Mouse (Mus musculus): ENCODE data around the gene Cmtm6. TPM values are rescaled to one million over a fixed set of nuclear protein-coding genes. Genes with fewer than 3 reads are reported as not detected.
A peak's percentile ranks its signal among the peaks of the same experiment; 100 is the strongest.

The Cmtm6 gene
- total RNA-seq, 2 experiments from 2014 or later = 22.9 to 23.7 TPM

DNA sequence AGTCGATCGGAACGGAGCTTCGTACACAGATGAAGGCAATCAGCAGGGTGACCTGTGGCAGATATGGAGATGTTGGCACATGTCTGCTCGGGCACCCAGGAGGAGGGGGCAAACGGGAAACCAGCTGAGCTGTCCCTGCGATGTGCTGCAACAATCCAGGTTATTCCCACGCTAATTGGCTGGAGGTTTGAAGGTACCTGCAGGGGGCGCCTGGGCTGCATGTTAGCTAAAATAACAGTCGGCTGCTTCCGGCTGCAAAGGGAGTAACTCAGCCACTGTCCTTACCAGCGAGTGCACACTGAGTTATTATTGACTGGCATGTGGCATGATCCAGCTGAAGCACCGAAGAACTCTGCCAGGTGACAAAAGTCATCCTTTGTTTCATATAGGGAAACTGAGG is 32.4 kb downstream of the Cmtm6 start:
- intact Hi-C loops (cut with DNase I) = no loop called here
- DNase-seq (ENCODE audit: low spot score in 2 of 2) = no peak

DNA sequence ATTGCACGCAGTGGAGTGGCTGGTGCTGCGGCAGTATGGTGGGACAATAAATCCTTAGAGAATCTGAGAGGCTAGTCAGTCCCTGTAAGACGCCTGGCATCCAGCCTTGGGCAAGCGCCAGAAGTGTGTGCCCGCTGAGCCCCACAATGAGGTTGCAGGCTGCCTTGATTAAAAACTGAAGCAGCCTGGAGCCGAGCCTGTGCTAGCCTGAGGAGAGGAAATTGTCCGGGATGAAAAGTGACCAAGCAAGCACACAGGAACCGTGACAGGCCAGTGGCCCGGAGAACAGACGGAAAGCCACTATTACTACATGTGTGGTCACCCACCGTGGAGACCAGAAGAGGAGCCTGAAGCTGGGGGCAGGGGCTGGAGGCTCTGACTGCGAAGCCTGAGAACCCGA is 36.1 kb downstream of the Cmtm6 start:
- DNase-seq (ENCODE audit: low spot score in 2 of 2) = peak in 1 of 2 experiments; percentile 48

DNA sequence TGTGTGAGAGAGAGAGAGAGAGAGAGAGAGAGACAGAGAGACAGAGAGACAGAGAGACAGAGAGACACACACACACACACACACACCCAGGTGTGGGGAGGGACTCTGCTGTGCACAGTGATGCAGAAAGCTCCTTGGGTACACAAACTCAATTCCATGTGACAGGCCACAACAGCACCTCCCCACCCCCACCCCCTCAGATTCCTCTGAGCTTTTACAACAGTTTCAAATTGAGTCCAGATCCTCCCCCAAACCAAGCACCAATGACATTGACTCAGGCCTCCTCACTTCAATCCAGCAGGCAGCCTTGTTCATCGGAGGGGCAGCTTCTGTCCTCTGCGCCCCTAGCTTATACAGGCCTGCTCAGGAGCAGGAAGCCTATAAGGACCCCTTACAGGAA is 36.6 kb downstream of the Cmtm6 start:
- intact Hi-C loops (cut with DNase I) = no loop called here
- DNase-seq (ENCODE audit: low spot score in 2 of 2) = no peak

More for the DNA sequence above, 36.1 kb downstream of the Cmtm6 start:
- intact Hi-C loops (cut with DNase I) = no loop called here

DNA sequence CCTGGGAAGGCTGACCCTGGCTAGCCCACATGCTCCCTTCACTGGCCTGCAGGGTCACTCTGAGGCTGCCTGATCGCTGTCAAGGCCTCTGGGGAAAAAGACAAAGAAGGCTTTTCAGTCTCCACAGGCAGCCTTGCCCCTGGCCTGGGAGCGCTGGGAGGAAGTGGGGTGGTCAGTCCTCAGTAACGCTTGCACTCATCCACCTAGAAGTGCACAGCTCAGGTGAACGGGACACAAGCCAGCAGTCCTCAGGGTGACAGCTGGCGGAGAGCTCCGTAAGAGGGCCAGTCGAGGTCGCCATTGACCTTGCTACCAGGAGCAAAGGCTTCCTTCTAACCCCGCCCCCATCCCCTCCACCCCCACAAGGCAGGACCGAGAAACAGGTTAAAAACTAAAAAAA is 37.1 kb downstream of the Cmtm6 start:
- intact Hi-C loops (cut with DNase I) = no loop called here
- DNase-seq (ENCODE audit: low spot score in 2 of 2) = no peak

GRCm38 (mm10) chr9:114770224-114770623 is 39.3 kb downstream of the Cmtm6 start:
- no peak for DNase-seq (ENCODE audit: low spot score in 2 of 2)
- intact Hi-C loops (cut with DNase I) = no loop called here

DNA sequence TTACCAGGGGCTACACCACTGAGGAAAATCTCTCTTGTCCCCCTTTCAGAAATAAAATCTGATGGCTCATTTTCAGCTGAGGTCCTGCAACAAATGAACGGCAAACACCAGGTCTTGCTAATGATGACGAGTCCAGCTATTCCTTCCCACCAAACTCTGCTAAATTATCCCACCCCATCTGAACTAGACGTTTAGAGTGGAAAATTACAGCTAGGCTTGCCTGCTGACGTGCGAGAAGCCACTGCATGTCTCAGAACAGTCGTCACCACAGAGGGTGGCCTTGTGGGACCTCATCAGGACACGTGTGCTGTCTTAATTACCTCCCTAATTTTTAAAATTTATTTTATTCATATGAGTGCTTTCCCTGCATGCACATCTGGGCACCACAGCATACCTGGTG is 40.6 kb downstream of the Cmtm6 start:
- no peak for DNase-seq (ENCODE audit: low spot score in 2 of 2)
- intact Hi-C loops (cut with DNase I) = no loop called here

GRCm38 (mm10) chr9:114774629-114775028 is 43.7 kb downstream of the Cmtm6 start:
- intact Hi-C loops (cut with DNase I) = no loop called here
- DNase-seq (ENCODE audit: low spot score in 2 of 2) = no peak

DNA sequence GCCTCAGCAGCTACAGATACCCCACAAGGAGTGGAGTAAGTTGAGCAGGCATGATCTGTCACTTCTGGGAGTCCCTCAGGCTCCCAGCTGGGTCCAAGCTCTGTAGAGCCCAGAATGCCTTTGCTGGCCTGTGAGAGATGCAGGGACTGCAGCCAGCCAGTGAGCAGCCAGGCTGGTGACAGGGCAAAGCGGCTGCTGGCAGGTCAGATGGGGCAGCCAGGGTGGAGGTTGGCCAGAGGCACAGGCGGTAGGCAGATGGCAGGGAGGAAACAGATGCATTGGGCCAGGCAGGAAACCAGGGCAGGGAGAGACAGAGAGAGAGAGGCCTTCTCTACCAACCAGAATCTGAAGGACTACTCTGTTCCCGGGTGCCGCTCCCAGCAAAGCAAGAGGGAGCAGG is 44.4 kb downstream of the Cmtm6 start:
- peak in 1 of 2 experiments; percentile 37 for DNase-seq (ENCODE audit: low spot score in 2 of 2)
- intact Hi-C loops (cut with DNase I) = no loop called here

DNA sequence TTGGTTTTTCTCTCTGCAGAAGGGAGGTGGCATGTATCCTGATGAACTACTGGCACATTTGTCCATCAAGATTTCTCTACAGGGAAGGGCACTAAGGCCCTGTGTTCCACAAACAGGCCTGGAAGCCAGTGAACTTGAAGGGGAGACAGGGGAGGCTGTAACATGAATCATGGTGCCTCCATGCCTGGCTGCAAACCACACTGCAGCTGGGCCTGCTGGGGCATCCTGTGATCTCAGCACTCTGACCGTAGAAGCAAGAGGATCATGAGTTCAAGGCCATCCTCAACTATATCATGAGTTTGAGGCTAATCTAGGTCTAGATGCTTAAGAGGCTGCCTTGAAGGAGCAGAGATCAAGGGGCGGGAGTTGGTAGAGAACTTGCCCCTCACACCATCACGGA is 45.4 kb downstream of the Cmtm6 start:
- no peak for DNase-seq (ENCODE audit: low spot score in 2 of 2)
- intact Hi-C loops (cut with DNase I) = no loop called here

GRCm38 (mm10) chr9:114777178-114778046 is 46.5 kb downstream of the Cmtm6 start:
- intact Hi-C loops (cut with DNase I) = no loop called here
- DNase-seq (ENCODE audit: low spot score in 2 of 2) = no peak

DNA sequence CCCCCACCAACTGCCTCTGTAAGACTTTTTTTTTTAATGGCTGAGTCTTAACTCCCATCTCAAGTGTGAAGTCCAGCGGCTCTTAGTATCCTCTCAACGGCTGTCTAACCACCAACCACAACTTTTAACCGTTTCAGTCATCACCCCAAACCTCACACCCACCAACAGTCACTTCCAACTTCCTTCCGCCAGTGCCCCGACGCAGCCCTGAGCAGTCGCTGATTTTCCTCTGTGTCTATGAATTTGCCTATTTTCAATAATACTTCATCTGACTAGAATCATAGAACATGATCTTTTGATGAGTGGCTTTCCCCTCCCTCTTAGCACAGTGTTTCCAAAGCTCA is 47.1 kb downstream of the Cmtm6 start:
- intact Hi-C loops (cut with DNase I) = no loop called here
- no peak for DNase-seq (ENCODE audit: low spot score in 2 of 2)

DNA sequence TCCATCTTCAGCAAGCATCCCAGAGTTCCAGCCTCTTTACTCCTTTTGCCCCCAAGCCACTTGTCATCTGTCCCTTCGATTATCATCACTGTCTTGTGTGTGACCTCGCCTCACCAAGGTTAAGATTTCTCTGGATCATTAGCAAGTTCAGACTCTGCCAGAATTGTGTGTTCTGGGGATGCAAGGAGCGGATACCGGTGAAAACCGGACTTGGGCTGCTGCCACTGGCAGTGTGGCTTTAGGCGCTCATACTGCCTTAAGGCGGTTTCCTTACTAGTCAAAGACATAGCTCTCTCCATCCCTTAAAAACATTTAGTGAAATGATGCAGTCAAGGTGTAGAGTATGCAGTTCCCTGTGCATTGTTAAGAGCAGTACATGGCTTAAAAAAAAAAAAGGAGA is 48.0 kb downstream of the Cmtm6 start:
- intact Hi-C loops (cut with DNase I) = no loop called here
- DNase-seq (ENCODE audit: low spot score in 2 of 2) = no peak

DNA sequence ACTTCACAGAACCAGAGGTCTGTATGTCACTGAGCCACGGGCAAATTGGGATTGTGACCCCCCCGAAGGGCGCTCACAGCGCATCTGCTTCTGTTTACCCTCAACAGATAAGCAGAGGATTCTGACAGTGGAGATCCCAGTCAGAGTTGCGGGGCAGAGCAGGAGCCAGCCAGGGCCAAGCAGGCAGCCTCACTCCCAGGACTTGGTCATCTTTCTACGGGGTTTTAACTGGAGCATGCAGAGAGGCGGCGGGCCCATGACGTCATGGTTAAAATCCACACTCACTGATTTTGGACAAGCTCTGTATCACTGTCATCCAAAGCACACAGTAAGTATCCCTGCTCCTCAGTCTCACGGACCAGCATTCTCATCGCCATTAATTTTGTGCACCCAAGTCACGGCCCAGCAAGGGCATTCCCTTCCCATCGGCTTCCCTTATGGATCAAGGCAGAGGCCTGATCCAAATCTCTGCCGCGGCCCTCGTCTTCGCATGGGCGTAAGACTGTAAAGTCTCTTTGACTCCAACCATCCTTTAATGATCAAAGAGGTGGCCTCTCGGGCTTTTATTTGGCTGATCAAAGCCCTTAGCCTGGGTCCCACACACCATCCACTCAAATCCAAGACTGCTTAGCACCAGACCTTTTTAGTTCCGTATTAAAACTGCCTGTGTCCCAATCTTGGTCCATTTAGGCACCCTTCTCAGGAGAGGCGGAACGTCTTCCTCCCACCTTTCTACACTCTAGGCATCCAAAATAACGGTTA is 49.2 kb downstream of the Cmtm6 start:
- no peak for DNase-seq (ENCODE audit: low spot score in 2 of 2)
- intact Hi-C loops (cut with DNase I) = no loop called here

GRCm38 (mm10) chr9:114780746-114781525 is 50.0 kb downstream of the Cmtm6 start:
- intact Hi-C loops (cut with DNase I) = no loop called here
- peak; percentile 32 to 37 for DNase-seq (ENCODE audit: low spot score in 2 of 2)

- DNase-seq (ENCODE audit: low spot score in 2 of 2) = peak in 1 of 2 experiments; percentile 36
- intact Hi-C loops (cut with DNase I) = no loop called here
Observed at GRCm38 (mm10) chr9:114781526-114782212, 50.8 kb downstream of the Cmtm6 start, which contains the start of gene Cmtm7. TSS of gene Cmtm7 (minus strand) at chr9:114781856.

DNA sequence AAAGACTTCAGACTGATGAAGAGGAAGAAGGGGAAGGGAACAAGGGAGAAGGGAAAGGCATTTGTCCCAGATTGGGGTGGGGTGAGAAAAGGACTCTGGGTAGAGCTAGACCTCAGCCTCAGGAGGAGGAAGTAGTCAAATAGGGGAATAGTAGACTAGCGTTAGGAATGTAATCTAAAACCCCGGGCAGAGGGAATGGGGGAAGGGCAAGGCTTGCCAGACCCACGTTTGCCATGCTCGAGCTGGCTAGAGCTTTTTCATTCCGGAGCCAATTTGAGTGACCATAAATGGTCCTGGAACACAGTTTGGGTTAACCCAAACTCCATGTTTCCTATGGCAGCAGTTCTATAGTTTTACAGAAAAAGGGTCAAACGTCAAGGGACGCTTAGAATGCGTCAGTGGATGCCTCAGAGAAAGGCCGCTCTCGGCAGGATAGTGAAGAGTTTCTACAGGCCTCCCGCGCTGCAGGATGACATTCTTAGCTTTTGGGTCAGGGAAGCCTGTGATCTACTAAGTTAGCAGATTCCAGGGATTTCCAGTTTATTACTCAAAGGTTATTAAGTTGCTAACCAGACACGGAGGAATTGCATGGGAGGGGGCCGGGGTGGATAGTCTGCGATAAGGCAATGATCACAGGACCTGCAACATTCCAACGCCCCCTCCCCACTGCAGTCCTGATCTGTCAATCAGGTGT is 54.7 kb downstream of the Cmtm6 start:
- no peak for DNase-seq (ENCODE audit: low spot score in 2 of 2)
- intact Hi-C loops (cut with DNase I) = no loop called here

GRCm38 (mm10) chr9:114787134-114787533 is 56.2 kb downstream of the Cmtm6 start:
- intact Hi-C loops (cut with DNase I) = no loop called here
- no peak for DNase-seq (ENCODE audit: low spot score in 2 of 2)

- no peak for DNase-seq (ENCODE audit: low spot score in 2 of 2)
- intact Hi-C loops (cut with DNase I) = no loop called here
Observed at GRCm38 (mm10) chr9:114787716-114788115, 56.8 kb downstream of the Cmtm6 start.

- intact Hi-C loops (cut with DNase I) = no loop called here
- no peak for DNase-seq (ENCODE audit: low spot score in 2 of 2)
Observed at GRCm38 (mm10) chr9:114788697-114789096, 57.8 kb downstream of the Cmtm6 start.

Measured in left cerebral cortex, postnatal 25 days (tissue).